Mouse (Mus musculus): ENCODE measurements at regions not wholly inside any gene's neighbourhood (a gene's known extent, or its start where the extent isn't known, plus 50 kb on each side); places are given as distances from the start of the nearest gene placed in this dataset.

GRCm38 (mm10) chr11:37837301-37837700 is 601.5 kb upstream of the Tenm2 start:
- TF ChIP-seq POLR2A (IDR thresholded peaks at IDR 0.05; ENCODE audit: insufficient read length, low read depth) (no peak), CEBPB (IDR thresholded peaks at IDR 0.05; ENCODE audit: insufficient read depth, poor library complexity, severe bottlenecking) (no peak), USF1 (IDR thresholded peaks at IDR 0.05; ENCODE audit: low read depth) (no peak), E2F4 (IDR thresholded peaks at IDR 0.05; ENCODE audit: insufficient read depth) (no peak)
